Mouse (Mus musculus) kidney, adult 2 months (tissue): ENCODE results near the gene Gm33543.

ENCODE experiments used
- CTCF ChIP-seq: fragments of 200-500 bp; conservative IDR thresholded peaks from 2 replicates; pipeline ENCODE4 v1.5.1; 2011; ENCODE audit warnings: low read depth, mild to moderate bottlenecking, control low read depth, low read length, moderate library complexity, mixed read lengths; ENCODE audit not compliant: insufficient read depth, insufficient read length
- POLR2A ChIP-seq: fragments of 200-500 bp; IDR thresholded peaks from one replicate; pipeline ENCODE4 v1.6.1; 2011; ENCODE audit warnings: low read depth, low read length, control low read depth

- TF ChIP-seq POLR2A (no peak), CTCF (no peak)
These were observed 24.2 kb downstream of the Gm33543 start for GRCm38 (mm10) chr10:95818506-95818905.
